Mouse (Mus musculus) G1E (cell line): ENCODE data around the gene Supt6.

Source experiments
- CTCF ChIP-seq: IDR thresholded peaks from 2 replicates; pipeline ENCODE4 v1.5.1; 2012; ENCODE audit warnings: low read depth, low read length, inconsistent platforms, mixed read lengths
- GATA1 ChIP-seq: IDR thresholded peaks from 2 replicates; pipeline ENCODE4 v1.6.1; 2012; ENCODE audit warnings: borderline replicate concordance, low read length, inconsistent platforms, mixed read lengths
- GATA2 ChIP-seq: IDR thresholded peaks from 2 replicates; pipeline ENCODE4 v1.6.1; 2012; ENCODE audit warnings: low read depth, low read length, inconsistent platforms, borderline replicate concordance
- TAL1 ChIP-seq: conservative IDR thresholded peaks from 2 replicates; pipeline ENCODE4 v1.6.1; 2012; ENCODE audit warnings: low read depth, low read length, inconsistent platforms, mixed read lengths

DNA sequence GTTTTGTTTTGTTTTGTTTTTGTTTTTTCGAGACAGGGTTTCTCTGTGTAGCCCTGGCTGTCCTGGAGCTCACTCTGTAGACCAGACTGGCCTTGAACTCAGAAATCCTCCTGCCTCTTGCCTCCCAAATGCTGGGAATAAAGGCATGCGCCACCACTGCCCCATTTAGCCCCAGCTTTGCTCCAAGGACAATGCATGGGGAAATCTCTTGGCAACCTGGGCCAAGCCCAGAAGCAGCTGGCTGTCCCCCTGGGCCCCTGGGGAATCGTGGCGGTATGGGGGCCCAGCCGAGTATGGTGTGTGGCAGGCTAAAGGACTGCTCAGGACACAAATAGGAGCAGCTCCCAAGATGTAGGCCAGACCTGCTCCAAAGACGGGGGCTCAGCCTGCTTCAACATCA is 41.5 kb downstream of the Supt6 start:
- TF ChIP-seq CTCF (no peak), TAL1 (no peak), GATA1 (no peak), GATA2 (no peak)
